Mouse (Mus musculus): Measurements from ENCODE around the gene Tas2r123.

The Tas2r123 gene

DNA sequence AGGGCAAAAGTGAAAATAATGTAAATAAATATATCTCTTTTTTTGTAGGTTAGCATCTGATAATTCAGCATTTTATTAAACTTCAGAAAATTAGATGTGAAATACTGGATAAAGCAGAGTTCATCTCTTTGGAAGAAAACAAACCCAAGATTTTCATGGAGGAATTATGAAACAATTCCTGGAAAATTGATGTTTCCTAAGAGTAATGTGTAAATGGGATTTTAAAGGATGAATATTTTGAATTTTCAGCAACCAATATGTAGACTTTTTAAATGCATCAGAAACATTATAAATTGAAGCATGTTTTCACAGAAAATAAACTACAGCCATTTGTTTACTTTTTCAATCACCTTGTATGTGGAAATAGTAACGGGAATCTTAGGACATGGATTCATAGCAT lies at the start of gene Tas2r123:
Gene Tas2r123, plus strand, starts transcription at position 301 of the 400 bp plus-strand sequence.
- DNase-seq = no peak

DNA sequence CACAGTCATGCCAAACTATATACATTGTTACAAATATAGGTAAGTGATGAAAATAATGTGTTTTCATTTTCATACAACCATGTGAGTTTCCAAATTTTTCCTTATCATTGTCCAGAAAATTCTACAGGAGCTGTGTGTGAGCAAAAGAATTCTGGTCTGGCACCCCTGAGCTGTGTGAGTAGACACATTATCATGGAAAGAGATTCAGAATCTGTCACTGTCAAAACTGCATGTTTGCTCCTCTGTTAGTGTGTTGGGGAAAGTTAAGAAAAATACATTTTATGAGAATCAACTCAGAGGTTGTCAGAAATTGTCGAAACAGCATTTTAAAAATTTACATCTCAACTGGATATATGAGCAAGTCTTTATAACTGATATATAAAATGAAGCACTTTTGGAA lies 44.4 kb upstream of the Tas2r123 start, which contains the start of gene Tas2r117:
Gene Tas2r117, plus strand, starts transcription at position 301 of the 400 bp plus-strand sequence.
- no peak for DNase-seq

DNA sequence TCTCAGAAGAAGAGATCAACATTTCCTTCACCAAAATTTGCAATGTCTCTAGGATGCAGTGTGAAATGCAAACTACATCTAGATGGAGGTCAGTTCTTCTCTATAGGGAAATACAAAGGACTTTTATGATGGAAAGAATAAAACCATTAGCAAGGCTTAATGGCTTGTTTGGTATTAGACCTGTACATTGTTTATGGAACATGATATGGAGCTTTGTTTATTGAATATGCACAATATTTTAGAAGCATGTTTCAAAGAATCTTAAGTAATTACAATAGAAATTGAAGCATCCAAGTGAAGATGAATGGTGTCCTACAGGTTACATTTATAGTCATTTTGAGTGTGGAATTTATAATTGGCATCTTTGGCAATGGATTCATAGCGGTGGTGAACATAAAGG lies 8.2 kb downstream of the Tas2r123 start, which contains the start of gene Tas2r116:
Gene Tas2r116, plus strand, starts transcription at position 301 of the 400 bp plus-strand sequence.
- no peak for DNase-seq

DNA sequence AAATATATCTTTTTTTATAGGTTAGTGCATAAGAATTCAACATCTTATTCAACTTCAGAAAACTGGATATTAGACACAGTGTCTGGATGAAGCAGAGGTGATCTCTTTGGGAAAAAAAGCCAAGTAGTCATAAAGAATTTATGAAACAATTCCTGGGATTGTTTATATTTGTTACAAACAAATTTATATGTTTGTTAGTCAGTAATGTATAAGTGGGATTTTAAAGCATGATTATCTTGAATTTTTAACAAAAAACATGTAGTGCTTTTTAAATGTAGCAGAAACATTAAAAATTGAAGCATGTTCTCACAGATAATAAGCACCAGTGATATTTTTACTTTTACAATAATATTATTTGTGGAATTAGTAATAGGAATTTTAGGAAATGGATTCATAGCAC lies 20.8 kb downstream of the Tas2r123 start, which contains the start of gene Tas2r110:
Gene Tas2r110, plus strand, starts transcription at position 301 of the 400 bp plus-strand sequence.
- no peak for DNase-seq

DNA sequence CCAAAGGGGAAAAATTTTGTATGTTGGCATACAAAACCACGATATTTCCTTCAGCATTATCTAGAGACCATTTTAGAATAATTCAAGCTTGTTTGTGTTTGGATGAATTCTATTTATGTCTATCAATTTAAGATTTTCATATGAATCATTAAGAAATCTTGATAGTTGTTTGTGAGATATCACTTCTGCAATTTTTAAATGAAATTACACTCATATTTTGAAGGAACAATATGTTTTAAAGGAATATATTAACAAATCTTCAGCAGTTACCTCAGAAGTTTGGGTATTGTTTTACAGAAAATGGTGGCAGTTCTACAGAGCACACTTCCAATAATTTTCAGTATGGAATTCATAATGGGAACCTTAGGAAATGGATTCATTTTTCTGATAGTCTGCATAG lies 45.8 kb downstream of the Tas2r123 start, which contains the start of gene Tas2r113:
Gene Tas2r113, plus strand, starts transcription at position 301 of the 400 bp plus-strand sequence.
- no peak for DNase-seq
